Mouse (Mus musculus) induced T-regulatory cell, adult 2 months (primary cell): Measurements from ENCODE around the gene Cdk12.
"Not testable (repeated sequence)": the region's sequence is repeated elsewhere in the genome, so short reads cannot be mapped to it uniquely, and the experiment has no call there.

Experiments used
- DNase-seq: peaks from one replicate; pipeline ENCODE4 v3.0.0-alpha.2; 2012; ENCODE audit warnings: low read depth

Gene Cdk12

DNA sequence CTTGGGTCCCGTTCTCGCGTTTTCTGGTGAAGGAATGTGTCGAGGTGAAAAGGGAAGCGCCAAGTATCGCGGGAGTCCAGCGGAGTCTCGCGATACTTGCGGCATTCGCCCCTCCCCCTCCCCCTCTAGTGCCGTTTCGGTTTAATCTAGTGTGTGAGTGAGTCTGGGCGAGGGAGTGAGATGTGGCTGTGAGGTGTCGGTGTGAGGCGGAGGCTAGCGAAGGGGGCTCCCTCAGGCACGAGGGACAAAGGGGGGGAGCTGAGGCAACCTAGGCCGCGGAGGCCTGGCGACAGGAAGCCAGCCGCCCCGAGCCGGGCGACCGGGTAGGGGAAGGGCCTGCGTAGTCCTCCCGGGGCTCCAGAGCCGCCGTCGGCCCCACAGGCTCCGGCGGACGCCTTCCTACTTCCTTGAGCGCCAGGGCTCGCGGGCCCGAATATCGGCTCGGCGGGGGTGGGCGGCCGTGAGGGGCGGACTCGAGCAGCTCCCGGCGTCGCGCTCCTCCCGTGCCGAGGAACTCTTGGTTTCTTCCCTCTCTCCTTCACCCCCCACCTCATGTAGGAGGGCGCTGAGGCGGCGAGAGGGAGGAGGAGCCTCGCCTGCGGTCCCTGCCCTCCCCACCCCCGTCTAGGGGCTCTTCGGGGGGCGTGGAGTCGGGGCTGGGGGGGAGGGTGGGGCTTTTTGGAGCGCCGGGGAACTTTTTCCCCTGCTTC, at the start of gene Cdk12:
Cdk12 (plus strand) TSS at position 419 of the 710 bp plus-strand sequence.
- peak; percentile 99 for DNase-seq

DNA sequence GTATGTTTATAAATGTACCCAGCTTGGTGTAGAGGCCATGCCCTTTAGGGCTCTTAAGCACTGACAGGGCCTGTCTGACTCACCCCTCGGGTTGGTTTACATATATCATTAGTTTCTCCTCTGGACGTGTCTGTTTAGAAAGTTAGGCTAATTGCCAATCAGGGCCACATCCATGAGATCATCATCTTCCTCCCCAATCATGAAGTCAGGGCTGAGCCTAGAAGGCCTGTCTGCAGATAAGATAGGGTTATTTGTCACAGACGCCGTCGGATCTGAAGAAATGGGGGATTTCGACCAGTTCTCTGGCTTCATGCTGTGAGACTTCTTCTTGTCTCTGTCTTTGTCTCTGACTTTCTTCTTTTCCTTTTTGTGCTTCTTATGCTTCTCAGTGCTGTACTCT, 47.8 kb upstream of the Cdk12 start:
- DNase-seq, result no peak

DNA sequence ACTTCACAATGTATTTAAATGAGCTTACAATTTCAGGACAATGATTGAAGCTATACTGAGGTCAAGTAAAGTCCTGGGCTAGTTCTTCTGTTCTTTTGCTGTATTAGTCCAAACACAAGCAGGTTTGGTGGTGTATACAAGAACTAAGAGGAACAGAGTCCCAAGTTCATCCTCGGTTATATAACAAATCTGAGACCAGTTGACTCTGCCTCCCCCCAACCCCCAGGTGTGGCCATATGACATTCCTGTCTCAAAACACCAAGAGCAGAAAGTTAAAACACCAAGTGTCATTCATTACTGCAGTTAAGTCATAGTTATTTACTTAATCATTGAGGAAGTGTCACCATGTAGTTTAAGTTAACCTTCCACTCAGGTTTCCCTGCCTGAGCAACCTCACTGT, 34.5 kb upstream of the Cdk12 start:
- no peak for DNase-seq

DNA sequence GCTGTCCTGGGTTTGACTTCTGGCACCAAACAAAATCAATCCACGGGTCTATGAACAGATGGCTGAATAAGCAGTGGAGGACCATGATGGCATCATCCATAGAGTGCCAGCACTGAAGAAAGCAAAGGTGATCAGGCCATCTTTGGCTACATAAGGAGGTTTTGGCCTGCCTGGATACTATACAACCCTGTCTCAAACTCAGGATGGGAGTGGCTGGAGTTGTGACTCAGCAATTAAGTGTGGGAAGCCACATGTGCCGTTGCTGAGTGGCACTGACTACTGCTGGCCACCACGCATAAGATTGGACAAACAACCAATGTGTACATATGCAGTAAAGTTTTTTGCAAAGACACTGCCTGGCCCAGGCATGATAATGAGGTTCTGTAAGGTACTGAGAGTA, 20.7 kb upstream of the Cdk12 start:
- DNase-seq, result not testable (repeated sequence)

DNA sequence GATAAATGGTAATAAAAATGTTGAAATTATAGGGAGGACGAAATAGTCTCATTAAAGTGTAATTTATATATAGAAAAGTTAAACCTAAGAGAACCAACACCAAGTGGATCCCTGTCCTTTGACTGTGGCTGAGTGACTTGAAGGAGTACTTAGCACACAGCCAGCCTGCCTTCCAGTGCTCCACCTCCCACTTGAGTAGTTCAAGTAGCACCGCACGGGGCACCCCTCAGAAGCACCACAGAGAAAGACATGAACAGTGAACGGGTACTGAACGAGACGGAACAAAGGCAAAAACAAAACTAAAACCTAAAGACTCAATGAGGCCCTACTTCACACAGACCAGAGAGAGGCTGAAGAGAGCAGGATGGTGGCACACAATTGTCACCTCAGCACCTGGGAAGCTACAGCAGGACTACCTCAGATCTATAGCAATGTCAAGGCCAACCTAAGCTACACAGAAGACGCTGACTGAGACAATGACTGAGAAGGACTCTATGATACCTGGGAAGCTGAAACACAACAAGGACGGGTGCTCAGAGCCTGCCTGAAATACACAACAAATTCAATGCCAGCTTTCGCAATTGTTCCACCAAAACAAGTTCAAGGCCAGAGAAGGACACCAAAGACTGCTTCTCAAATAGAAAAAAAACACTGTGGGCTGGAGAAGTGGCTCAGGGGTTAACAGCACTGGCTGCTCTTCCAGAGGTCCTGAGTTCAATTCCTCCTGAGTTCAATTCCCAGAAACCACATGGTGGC, 15.0 kb upstream of the Cdk12 start:
- no peak for DNase-seq

DNA sequence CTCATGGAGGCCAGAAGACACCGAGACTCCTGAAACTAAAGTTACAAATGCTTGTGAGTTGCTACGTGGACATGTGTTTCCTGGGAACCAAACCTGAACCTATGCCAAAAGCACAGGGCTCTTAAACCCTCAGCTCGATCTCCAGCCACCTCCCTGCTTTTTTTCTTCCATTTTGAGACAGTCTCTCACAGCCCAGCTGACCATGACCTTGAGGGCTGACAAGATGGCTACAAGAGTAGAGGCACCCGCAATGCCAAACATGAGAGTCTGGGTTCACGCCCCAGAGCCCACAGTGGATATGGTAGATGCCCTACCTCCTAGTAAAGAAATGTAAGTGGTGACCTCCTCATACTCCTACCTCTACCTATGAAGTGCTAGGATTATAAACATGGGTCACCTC, 12.0 kb upstream of the Cdk12 start:
- no peak for DNase-seq

DNA sequence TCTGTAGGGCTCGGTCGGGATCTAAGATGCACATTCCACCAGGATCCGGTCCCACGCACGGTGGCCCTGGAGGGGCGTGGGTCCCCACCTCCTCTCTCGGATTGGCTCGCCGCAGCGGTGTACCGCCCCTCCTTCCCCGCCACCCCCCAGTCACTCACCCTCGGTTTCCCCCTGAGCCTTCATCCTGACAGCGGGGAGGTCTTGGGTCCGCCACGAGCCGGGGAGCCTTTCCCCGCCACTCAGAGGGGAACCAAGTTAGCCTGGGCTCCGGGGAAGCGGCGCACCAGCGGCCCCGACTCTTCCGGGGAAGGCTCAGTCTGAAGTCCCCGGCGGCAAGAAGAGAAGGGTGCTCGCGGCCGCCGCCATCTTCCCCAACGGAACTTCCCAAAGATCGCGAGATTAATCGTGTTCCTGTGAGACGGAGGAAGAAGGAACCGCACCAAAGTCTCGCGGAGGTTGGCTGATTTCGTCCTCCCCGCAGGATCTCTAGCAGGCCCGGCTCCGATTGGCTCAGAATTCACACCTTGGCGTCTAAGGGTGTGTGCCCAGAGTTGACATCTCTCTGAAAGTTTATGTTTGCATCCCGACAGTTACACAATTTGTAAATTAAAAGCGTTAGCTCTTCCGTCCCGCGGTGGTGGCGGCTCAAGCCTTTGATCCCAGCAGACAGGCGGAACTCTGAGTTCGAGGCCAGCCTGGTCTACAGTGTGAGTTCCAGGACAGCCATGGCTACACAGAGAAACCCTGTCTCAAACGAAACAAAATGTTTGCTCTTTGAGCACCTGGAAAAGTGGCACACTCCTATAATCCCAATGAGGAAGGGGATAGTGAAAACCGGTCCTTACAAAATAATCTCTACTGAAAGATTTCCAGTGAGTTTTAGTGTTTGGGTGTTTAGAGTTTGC, 9.7 kb upstream of the Cdk12 start, which contains the start of gene Med1:
Med1 (minus strand) TSS at position 393 of the 905 bp plus-strand sequence.
- DNase-seq, result peak; percentile 99

DNA sequence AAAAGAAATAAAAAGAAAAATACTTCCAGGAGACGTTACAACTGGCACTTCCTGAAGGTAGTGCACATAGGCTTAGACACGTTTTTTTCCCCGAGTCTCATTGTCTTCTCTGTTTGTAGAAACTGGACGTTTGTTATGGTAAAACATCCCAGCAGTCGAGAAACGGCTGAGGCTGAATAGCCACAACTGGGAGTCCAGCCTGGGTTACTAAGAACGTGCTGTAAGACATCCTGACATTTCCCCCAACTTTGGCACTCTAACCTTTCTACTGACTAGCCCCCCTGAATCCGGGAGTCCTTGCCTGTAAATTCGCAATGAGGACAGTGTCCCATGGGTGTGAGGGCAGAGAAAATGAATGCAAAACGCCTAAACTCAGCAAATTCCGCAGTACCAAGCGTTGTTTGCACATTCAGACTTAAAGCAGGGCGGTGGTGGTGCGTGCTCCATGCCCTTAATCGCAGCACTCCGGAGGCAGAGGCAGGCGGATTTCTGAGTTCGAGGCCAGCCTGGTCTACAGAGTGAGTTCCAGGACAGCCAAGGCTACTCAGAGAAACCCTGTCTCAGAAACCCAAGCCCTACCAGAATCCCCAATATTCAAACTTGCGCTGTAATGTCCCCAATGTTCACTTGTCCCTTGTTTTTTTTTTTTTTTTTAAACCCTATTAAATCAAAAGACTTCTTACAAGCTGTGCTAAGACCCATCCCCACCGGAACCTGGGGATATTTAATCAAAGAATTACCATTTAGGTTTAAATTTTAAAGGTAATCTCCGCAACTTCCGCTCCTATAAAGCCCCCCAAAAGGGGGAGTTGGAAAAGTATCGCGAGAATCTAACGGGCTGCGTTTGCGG, 843 bp upstream of the Cdk12 start:
- peak; percentile 67 for DNase-seq

DNA sequence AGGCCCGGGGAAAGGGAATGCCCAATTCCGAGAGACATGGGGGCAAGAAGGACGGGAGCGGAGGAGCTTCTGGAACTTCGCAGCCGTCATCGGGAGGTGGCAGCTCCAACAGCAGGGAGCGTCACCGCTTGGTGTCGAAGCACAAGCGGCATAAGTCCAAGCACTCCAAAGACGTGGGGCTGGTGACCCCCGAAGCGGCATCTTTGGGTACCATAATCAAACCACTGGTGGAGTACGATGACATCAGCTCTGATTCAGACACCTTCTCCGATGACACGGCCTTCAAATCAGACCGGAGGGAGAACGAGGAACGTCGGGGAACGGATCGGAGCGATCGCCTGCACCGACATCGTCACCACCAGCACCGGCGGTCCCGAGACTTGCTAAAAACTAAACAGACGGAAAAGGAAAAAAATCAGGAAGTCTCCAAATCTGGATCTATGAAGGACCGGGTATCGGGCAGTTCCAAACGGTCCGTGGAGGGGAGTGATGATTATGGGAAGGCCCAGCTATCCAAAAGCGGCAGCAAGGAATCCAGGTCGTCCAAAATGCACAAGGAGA, 572 bp downstream of the Cdk12 start:
- no peak for DNase-seq

DNA sequence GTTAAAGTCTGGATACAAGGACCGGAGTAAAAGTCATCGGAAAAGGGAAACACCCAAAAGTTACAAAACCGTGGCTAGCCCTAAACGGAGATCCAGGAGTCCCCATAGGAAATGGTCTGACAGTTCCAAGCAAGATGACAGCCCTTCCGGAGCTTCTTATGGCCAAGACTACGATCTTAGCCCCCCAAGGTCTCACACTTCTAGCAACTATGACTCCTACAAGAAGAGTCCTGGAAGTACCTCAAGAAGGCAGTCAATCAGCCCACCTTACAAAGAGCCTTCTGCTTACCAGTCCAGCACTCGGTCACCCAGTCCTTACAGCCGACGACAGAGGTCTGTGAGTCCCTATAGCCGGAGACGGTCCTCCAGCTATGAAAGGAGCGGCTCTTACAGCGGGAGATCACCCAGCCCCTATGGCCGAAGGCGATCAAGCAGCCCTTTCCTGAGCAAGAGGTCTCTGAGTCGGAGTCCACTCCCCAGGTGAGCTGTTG, 1.1 kb downstream of the Cdk12 start:
- peak; percentile 54 for DNase-seq

DNA sequence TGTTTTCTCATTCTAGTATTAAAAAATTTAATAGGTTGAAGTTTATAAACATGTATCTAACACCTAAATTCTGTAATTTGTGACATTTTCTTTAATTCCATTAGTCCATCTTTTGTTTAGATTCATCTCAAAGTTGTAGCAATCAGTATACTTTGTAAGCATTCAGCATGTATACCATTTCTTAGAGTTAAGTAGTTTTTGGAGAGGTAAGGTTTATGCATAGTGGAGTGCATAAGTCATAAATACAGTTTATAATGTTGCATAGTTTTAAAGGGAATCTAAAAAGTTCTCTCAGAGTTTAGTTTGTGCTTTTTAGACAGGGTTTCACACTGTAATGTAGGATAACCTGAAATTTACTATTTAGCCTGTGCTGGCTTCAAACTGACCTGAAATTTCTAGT, 2.6 kb downstream of the Cdk12 start:
- no peak for DNase-seq

DNA sequence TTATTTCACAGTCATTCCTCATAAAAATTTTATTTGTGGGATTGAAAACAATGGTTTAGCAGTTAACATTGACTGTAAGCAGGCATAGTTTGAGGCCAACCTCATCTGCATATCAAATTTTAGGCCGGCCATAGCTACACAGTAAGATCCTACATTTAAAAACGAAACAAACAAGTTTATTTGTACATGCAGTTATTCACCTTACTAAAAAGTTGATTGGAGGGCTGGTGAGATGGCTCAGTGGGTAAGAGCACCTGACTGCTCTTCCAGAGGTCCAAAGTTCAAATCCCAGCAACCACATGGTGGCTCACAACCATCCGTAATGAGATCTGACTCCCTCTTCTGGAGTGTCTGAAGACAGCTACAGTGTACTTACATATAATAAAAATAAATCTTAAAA, 3.4 kb downstream of the Cdk12 start:
- peak; percentile 37 for DNase-seq

DNA sequence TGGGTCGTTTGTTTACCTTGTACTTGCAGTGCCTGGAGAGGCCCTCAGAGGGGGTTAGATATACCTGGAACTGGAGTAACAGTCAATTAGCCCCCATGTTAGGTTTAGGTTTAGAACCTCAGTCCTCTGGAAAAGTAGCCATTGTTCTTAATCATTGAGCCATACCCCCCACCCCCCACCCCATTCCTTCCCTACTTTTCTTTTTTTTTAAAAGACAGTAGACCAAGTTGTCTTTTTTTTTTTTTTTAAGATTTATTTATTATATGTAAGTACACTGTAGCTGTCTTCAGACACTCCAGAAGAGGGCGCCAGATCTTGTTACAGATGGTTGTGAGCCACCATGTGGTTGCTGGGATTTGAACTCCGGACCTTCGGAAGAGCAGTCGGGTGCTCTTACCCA, 6.8 kb downstream of the Cdk12 start:
- not testable (repeated sequence) for DNase-seq

DNA sequence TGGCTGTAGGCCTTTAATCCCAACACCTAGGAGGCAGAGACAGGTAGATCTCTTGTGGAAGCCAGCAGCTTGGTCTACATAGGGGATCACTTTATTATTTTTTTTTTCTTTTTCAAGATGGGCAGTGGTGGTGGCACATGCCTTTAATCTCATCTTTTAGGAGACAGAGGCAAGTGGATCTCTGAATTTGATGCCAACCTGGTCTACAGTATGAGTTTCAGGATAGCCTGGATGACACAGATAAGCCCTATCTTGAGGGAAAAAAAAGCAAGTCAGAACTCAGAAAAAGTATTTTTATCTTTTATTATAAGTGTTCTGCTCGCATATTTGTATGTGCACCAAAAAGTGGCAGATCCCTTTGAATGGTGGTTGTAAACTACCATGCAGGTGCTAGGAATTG, 10.5 kb downstream of the Cdk12 start:
- no peak for DNase-seq

DNA sequence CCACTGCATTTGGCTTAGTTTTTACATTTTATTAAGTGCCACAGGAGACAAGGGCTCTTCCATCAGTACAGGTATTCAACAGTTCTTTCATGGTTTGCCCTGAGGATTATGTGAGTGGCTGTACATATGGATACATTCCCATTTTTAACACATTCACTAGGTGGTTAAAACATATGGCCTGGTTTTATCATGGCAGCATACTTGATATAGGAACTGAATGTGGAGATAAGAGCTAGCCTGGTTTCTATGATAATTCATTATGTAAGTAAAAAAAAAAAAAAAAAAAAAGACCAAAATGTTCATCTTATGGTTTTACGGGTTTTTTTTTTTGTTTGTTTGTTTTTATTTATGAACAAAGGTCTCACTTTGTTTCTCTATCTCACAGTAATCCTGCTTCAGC, 23.5 kb downstream of the Cdk12 start:
- no peak for DNase-seq

DNA sequence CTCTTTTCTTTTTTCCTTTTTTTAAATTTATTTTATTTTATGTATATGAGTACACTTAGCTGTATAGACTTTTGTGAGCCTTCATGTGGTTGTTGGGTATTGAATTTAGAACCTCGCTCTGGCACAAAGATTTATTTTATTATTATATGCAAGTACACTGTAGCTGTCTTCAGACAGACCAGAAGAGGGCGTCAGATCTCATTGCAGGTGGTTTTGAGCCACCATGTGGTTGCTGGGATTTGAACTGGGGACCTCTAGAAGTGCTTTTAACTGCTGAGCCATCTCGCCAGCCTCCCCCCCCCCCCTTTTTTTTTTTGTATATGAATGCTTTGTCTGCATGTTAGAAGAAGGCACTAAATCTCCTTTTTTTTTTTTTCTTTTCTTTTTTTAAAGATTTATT, 35.6 kb downstream of the Cdk12 start:
- peak; percentile 18 for DNase-seq

DNA sequence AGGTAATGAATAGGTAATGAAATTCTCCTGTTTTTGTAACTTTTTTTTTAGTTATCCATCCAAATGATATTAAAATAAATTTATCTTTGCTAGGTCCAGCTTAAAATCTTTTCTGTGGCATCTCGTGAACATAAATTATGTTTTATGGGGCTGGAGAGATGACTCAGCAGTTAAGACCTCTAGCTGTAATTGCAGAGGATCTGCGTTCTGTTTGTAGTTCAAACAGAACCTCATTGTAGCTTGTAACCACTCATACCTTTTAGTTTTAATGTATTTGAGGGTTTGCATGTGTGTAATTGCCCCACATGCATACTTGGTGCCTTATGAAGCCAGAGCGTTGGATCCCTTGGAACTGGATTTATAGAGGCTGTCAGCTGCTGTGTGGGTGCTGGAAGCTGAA, 36.1 kb downstream of the Cdk12 start:
- DNase-seq, result no peak

DNA sequence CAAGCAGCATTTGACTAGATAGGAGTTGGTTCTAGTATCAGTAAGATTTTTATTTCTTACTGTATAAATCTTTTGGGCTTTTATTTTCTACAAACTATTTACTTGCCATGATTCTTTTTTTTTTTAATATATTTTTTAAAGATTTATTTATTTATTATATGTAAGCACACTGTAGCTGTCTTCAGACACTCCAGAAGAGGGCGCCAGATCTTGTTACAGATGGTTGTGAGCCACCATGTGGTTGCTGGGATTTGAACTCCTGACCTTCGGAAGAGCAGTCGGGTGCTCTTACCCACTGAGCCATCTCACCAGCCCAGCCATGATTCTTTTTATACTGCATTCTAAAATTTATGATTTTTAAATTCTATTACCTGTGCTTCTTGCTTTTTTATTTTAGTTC, 40.1 kb downstream of the Cdk12 start:
- not testable (repeated sequence) for DNase-seq

DNA sequence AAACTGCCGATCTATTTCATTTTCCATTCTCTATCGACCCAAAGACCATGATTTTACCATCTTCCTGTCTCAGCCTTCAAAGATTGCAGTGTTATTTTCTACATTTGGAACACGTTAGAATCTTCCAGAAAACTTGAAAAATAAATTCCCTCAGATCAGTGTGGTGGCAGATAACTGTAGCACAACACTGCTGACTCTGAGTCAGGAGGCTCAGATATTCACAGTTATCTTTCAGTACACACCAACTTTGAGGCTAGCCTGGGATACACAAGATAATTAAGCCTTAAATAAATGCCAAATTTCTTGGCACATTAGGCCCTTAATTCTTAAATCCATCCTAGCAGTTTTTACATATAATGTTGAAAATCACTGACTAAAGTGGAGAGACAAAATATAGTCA, 41.6 kb downstream of the Cdk12 start:
- no peak for DNase-seq

DNA sequence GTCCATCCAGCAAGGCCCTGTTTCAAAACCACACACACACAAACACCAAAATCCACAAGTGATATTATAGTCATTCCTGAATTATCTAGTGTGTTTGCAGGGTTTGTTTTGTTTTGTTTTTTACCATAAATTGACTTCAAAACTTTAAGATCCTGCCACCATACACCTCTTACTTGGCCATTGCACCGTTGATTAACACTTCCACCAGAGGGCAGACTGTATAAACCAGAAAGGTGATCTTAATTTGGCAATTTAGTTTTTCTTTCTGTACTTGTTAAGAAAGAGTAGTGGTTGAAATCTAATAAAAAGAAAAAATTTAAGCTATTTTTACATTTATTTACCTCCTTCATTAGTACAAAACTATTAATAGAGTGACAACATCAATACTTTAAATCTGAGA, 44.5 kb downstream of the Cdk12 start:
- peak; percentile 29 for DNase-seq

DNA sequence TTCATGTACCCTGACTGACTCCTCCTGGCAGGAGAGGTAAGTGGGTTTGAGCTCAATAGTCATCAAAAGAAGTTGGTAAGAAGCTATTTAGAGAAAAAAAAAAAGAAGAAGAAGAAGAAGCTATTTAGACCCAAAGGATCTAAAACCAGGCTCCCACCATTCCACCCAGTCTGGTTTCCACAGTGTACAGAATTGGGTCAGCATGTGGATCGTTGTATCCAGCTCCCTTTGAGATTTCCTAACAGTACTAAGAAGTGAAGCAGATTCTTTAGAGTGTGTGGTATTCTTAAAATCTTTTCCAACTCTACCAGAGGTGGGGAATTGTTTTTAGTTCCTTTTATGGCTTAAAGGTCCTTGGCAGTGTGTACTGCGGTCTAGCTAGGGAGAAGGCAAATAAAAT, 50.9 kb downstream of the Cdk12 start:
- no peak for DNase-seq
